Mouse (Mus musculus): Measurements from ENCODE around the gene Agpat2. TPM values are rescaled to one million over a fixed set of nuclear protein-coding genes. Genes with fewer than 3 reads are reported as not detected.

Gene Agpat2
- polyA plus RNA-seq, 1 experiment: 31.3 TPM

DNA sequence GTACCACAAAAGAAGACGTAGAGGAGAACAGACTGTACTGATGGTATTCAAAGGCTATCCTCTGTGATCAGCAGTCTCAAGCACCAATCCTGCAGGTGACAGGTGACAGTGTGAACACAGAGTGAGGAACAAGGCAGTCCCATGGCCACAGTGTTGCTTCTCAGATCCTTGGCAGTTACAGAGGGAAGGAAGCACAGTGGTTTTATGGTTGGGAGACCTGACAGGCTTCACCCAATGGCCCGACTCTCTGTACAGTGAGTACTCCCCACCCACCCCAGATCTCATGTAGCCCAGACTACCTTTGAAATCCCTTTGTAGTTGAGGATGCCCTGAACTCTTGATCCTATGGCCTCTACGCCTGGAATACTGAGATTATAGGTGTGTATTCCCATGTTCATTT lies 21.2 kb upstream of the Agpat2 start:
- Histone ChIP-seq H3K36me3 (ENCODE audit: control insufficient read depth, insufficient read depth) (no peaks in the 10 kb centered on the region), H3K79me2 (ENCODE audit: control insufficient read depth, insufficient read depth) (no peaks in the 10 kb centered on the region), H3K4me2 (ENCODE audit: low read depth) (no peak overlapping the region), H3ac (ENCODE audit: control insufficient read depth, insufficient read length) (no peak overlapping the region), H3K27me3 (ENCODE audit: control insufficient read depth, insufficient read depth, insufficient read length) (no peaks in the 10 kb centered on the region), H3K4me3 (no peak overlapping the region)
- TF ChIP-seq E2F4 (IDR thresholded peaks at IDR 0.05; ENCODE audit: insufficient read depth) (no peak), TCF12 (IDR thresholded peaks at IDR 0.05; ENCODE audit: insufficient read depth, poor library complexity, severe bottlenecking) (no peak)

DNA sequence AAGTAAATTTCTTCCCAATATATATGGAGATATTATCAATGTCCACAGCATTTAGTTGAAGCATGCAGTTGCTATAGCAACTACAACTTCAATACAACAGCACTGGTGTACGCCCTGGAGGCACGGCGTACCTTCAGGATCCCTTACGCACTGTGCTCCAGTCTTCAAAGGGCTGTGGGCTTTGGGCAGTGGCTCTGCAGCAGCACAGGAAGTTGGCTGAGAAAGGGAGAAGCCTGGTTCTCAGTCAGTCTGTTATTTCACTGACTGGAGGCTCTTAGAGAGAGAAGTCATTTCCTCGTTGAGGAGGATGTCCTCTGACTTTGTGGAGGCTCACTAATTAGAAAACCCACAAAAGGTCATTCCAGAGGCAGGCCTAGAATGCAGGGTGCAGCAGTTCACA lies 18.8 kb upstream of the Agpat2 start:
- Histone ChIP-seq H3K27me3 (ENCODE audit: control insufficient read depth, insufficient read depth, insufficient read length) (peaks cover 10% of the 10 kb centered on the region), H3K79me2 (ENCODE audit: control insufficient read depth, insufficient read depth) (no peaks in the 10 kb centered on the region), H3K4me3 (no peak overlapping the region), H3ac (ENCODE audit: control insufficient read depth, insufficient read length) (no peak overlapping the region), H3K36me3 (ENCODE audit: control insufficient read depth, insufficient read depth) (no peaks in the 10 kb centered on the region), H3K4me2 (ENCODE audit: low read depth) (no peak overlapping the region)
- no peak for TF ChIP-seq SRF (IDR thresholded peaks at IDR 0.05; ENCODE audit: control insufficient read depth, insufficient read length, low read depth)
- TF ChIP-seq E2F4 (IDR thresholded peaks at IDR 0.05; ENCODE audit: insufficient read depth): no peak
- no peak for TF ChIP-seq MYOG (IDR thresholded peaks at IDR 0.05; ENCODE audit: control insufficient read depth in 1 of 3, insufficient read depth in 1 of 3, insufficient read length in 2 of 3, low read depth in 2 of 3)
- TF ChIP-seq TCF3 (IDR thresholded peaks at IDR 0.05; ENCODE audit: insufficient read length, low read depth): no peak
- no peak for TF ChIP-seq CEBPB (IDR thresholded peaks at IDR 0.05; ENCODE audit: insufficient read depth, poor library complexity, severe bottlenecking)
- no peak for TF ChIP-seq POLR2A (IDR thresholded peaks at IDR 0.05; ENCODE audit: insufficient read length, low read depth)
- no peak for TF ChIP-seq REST (IDR thresholded peaks at IDR 0.05; ENCODE audit: insufficient read depth, insufficient read length)
- TF ChIP-seq POLR2AphosphoS2 (IDR thresholded peaks at IDR 0.05; ENCODE audit: insufficient read length, low read depth): no peak
- TF ChIP-seq MYOD1 (IDR thresholded peaks at IDR 0.05; ENCODE audit: control insufficient read depth in 1 of 3, insufficient read length in 2 of 3, low read depth in 2 of 3): no peak
- TF ChIP-seq MAX (IDR thresholded peaks at IDR 0.05; ENCODE audit: low read depth): no peak
- no peak for TF ChIP-seq TCF12 (IDR thresholded peaks at IDR 0.05; ENCODE audit: insufficient read depth, poor library complexity, severe bottlenecking)
- no peak for TF ChIP-seq USF1 (IDR thresholded peaks at IDR 0.05; ENCODE audit: low read depth)

DNA sequence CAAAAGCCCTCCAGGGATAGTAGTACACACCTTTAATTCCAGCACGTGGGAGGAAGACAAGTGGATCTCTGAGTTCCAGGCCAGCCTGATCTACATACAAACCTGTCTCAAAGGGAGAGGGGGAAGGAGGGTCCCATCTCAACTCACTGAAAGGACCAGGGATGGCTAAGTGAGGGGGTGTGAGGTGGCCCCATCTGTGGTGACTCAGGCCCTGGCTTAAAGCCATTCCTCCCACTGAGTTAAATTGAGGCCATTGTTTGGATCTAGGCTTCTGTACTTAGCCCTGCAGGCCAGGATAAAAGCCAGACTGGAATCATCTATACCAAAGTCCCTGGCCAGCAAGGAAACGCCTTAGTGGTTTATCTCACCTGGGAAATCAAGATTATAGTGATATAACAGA lies 17.0 kb upstream of the Agpat2 start:
- no peaks in the 10 kb centered on the region for H3K79me2 ChIP-seq (ENCODE audit: control insufficient read depth, insufficient read depth)
- H3K4me2 ChIP-seq (ENCODE audit: low read depth): no peak overlapping the region
- H3ac ChIP-seq (ENCODE audit: control insufficient read depth, insufficient read length): no peak overlapping the region
- no peak overlapping the region for H3K4me3 ChIP-seq
- H3K36me3 ChIP-seq (ENCODE audit: control insufficient read depth, insufficient read depth): no peaks in the 10 kb centered on the region
- no peak for TF ChIP-seq MYOG (IDR thresholded peaks at IDR 0.05; ENCODE audit: control insufficient read depth in 1 of 3, insufficient read depth in 1 of 3, insufficient read length in 2 of 3, low read depth in 2 of 3)
- no peak for TF ChIP-seq CEBPB (IDR thresholded peaks at IDR 0.05; ENCODE audit: insufficient read depth, poor library complexity, severe bottlenecking)
- TF ChIP-seq MYOD1 (IDR thresholded peaks at IDR 0.05; ENCODE audit: control insufficient read depth in 1 of 3, insufficient read length in 2 of 3, low read depth in 2 of 3): no peak
- no peak for TF ChIP-seq POLR2AphosphoS2 (IDR thresholded peaks at IDR 0.05; ENCODE audit: insufficient read length, low read depth)
- TF ChIP-seq TCF12 (IDR thresholded peaks at IDR 0.05; ENCODE audit: insufficient read depth, poor library complexity, severe bottlenecking): no peak
- TF ChIP-seq E2F4 (IDR thresholded peaks at IDR 0.05; ENCODE audit: insufficient read depth): no peak
- no peak for TF ChIP-seq TCF3 (IDR thresholded peaks at IDR 0.05; ENCODE audit: insufficient read length, low read depth)
- H3K27me3 ChIP-seq (ENCODE audit: control insufficient read depth, insufficient read depth, insufficient read length): peaks cover 10% of the 10 kb centered on the region

DNA sequence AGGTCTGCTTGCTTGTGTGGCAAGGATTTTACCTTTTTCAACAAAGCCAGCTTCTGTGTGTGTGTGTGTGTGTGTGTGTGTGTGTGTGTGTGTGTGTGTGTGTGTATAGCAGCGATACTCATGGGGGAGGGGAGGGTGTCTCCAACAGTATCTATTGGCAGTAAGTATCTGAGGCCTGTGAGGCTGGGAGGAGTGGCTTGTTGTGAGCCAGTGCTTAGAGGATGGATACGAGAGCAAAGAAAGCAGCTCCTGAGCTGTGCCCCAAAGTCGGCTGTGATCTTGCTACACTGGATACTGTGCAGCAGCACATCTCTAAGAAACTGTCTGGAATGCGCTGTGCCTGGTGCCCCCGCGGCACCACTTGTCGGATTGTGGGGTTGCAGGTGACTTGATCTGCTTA lies 13.7 kb upstream of the Agpat2 start:
- H3K4me3 ChIP-seq: no peak overlapping the region
- H3ac ChIP-seq (ENCODE audit: control insufficient read depth, insufficient read length): no peak overlapping the region
- peaks cover 10% of the 10 kb centered on the region for H3K27me3 ChIP-seq (ENCODE audit: control insufficient read depth, insufficient read depth, insufficient read length)
- no peaks in the 10 kb centered on the region for H3K79me2 ChIP-seq (ENCODE audit: control insufficient read depth, insufficient read depth)
- H3K36me3 ChIP-seq (ENCODE audit: control insufficient read depth, insufficient read depth): no peaks in the 10 kb centered on the region
- H3K4me2 ChIP-seq (ENCODE audit: low read depth): no peak overlapping the region
- TF ChIP-seq E2F4 (IDR thresholded peaks at IDR 0.05; ENCODE audit: insufficient read depth) (no peak), REST (IDR thresholded peaks at IDR 0.05; ENCODE audit: insufficient read depth, insufficient read length) (no peak), POLR2AphosphoS2 (IDR thresholded peaks at IDR 0.05; ENCODE audit: insufficient read length, low read depth) (no peak), MYOG (IDR thresholded peaks at IDR 0.05; ENCODE audit: control insufficient read depth in 1 of 3, insufficient read depth in 1 of 3, insufficient read length in 2 of 3, low read depth in 2 of 3) (no peak), USF1 (IDR thresholded peaks at IDR 0.05; ENCODE audit: low read depth) (no peak), CEBPB (IDR thresholded peaks at IDR 0.05; ENCODE audit: insufficient read depth, poor library complexity, severe bottlenecking) (no peak), TCF3 (IDR thresholded peaks at IDR 0.05; ENCODE audit: insufficient read length, low read depth) (no peak), SRF (IDR thresholded peaks at IDR 0.05; ENCODE audit: control insufficient read depth, insufficient read length, low read depth) (no peak), MAX (IDR thresholded peaks at IDR 0.05; ENCODE audit: low read depth) (no peak), TCF12 (IDR thresholded peaks at IDR 0.05; ENCODE audit: insufficient read depth, poor library complexity, severe bottlenecking) (no peak), MYOD1 (IDR thresholded peaks at IDR 0.05; ENCODE audit: control insufficient read depth in 1 of 3, insufficient read length in 2 of 3, low read depth in 2 of 3) (no peak), POLR2A (IDR thresholded peaks at IDR 0.05; ENCODE audit: insufficient read length, low read depth) (no peak)

DNA sequence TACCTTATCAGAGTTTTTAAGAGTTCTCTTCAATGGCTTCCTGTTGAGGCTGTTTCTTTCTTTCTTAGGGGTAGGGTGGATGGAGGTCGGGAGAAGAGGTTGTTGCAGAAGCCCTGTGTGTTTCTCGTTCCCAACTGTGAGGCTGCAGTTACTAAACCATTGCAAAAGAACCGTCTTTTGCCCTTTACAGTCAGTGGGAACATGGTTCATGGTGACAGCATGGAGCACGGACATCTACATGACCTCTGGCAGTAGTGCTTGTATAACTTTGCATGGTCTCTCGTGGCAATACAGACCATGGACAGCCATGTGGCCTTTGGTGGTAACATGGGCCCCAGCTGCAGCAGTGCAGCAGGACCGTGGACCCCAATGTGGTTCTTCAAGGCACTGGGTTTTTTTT lies 13.1 kb upstream of the Agpat2 start:
- H3K79me2 ChIP-seq (ENCODE audit: control insufficient read depth, insufficient read depth): no peaks in the 10 kb centered on the region
- H3K36me3 ChIP-seq (ENCODE audit: control insufficient read depth, insufficient read depth): no peaks in the 10 kb centered on the region
- H3K4me2 ChIP-seq (ENCODE audit: low read depth): no peak overlapping the region
- no peak overlapping the region for H3ac ChIP-seq (ENCODE audit: control insufficient read depth, insufficient read length)
- peaks cover 10% of the 10 kb centered on the region for H3K27me3 ChIP-seq (ENCODE audit: control insufficient read depth, insufficient read depth, insufficient read length)
- TF ChIP-seq MAX (IDR thresholded peaks at IDR 0.05; ENCODE audit: low read depth): no peak
- TF ChIP-seq USF1 (IDR thresholded peaks at IDR 0.05; ENCODE audit: low read depth): no peak
- no peak for TF ChIP-seq TCF3 (IDR thresholded peaks at IDR 0.05; ENCODE audit: insufficient read length, low read depth)
- TF ChIP-seq E2F4 (IDR thresholded peaks at IDR 0.05; ENCODE audit: insufficient read depth): no peak
- no peak for TF ChIP-seq MYOD1 (IDR thresholded peaks at IDR 0.05; ENCODE audit: control insufficient read depth in 1 of 3, insufficient read length in 2 of 3, low read depth in 2 of 3)
- no peak for TF ChIP-seq TCF12 (IDR thresholded peaks at IDR 0.05; ENCODE audit: insufficient read depth, poor library complexity, severe bottlenecking)
- no peak for TF ChIP-seq REST (IDR thresholded peaks at IDR 0.05; ENCODE audit: insufficient read depth, insufficient read length)
- TF ChIP-seq CEBPB (IDR thresholded peaks at IDR 0.05; ENCODE audit: insufficient read depth, poor library complexity, severe bottlenecking): no peak
- H3K4me3 ChIP-seq: no peak overlapping the region
